Mouse (Mus musculus): ENCODE results near the gene Dlg2.

DNA sequence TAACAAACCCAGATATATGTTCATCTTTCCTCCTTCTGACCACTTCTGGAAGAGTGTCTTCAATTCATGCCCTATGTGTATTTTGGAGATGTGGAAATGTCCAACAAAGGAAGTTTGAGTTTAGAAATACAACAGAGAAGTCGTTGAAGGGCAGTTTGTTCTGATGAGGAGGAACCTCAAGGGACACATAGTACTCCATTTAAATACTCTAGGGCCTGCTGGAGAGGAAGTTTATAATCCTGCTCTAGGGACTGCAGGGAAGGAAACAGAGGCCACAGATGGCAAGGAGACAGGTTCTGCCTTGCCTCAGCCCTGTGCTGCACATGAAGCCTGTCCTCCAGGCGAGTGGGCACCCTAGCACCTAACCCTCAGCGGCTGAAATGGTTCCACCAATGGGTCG, 1965.6 kb downstream of the Dlg2 start:
- TF ChIP-seq CTCF (IDR thresholded peaks at IDR 0.05; ENCODE audit: insufficient read depth, low read length) (no peak), POLR2A (IDR thresholded peaks at IDR 0.05; ENCODE audit: borderline replicate concordance, extremely low read depth, low read depth, low read length) (no peak)
